9 mouse cellular contexts compared by ENCODE assay signal in the genomic region with DNA sequence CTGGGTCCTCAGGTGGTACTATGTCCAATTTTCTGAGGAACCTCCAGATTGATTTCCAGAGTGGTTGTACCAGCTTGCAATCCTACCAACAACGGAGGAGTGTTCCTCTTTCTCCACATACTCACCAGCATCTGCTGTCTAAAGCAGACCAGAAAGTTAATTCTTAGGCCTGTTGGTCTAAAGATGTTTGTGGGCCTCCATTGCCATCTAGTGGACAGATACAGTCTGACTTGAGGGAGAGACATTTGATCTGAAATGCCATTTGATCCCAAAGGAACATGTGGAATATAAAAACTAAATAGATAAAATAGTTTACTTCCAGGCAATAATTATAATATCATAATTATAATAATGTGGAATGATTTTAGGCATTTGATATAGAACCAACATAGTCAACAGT. TPM values are rescaled to one million over a fixed set of nuclear protein-coding genes. Genes with fewer than 3 reads are reported as not detected.
A peak's percentile ranks its signal among the peaks of the same experiment; 100 is the strongest.
DNase-seq lines count a peak whose midpoint lies in the region; ATAC-seq and TF ChIP-seq lines count a peak whose summit lies in the region.
"Had no signal": no experiment of that assay in that cellular context is flagged by ENCODE, and none has a peak within 500 bp of the region (broad histone marks: within the 10 kb centered on the region; RNA-seq: fewer than 3 reads in every experiment).

No protein-coding gene starts in this region.

- TF ChIP-seq POLR2A in kidney, adult 2 months (IDR thresholded peaks at IDR 0.05; ENCODE audit: low read depth, low read length): no peak

- no peaks in the 10 kb centered on the region for H3K36me3 ChIP-seq in kidney, adult 2 months (ENCODE audit: control insufficient read depth, insufficient read depth, low read length)
- no peaks in the 10 kb centered on the region for H3K36me3 ChIP-seq in kidney, embryonic 14.5 days (ENCODE audit: control insufficient read depth, insufficient read depth, low read length)
- no peaks in the 10 kb centered on the region for H3K36me3 ChIP-seq in midbrain, postnatal 0 days (ENCODE audit: insufficient read depth, low read length)
- H3K36me3 ChIP-seq: lung, embryonic 15.5 days had no signal

- ATAC-seq in kidney, embryonic 14.5 days (ENCODE audit: low FRiP score, low TSS enrichment): no peak
- ATAC-seq in hematopoietic stem cell, adult 5-6 weeks (replicated peaks in 1 of 2; ENCODE audit: insufficient read depth in 1 of 2, low FRiP score in 2 of 2, low TSS enrichment in 1 of 2, low read depth in 1 of 2, poor library complexity in 2 of 2, severe bottlenecking in 2 of 2): peak; percentile 77 to 85; a peak in 2 of 4 replicates
- no peak for ATAC-seq in midbrain, postnatal 0 days (ENCODE audit: low FRiP score)

- TF ChIP-seq CTCF in kidney, adult 2 months (conservative IDR thresholded peaks at IDR 0.05; ENCODE audit: insufficient read depth, insufficient read length, low read depth, low read length): peak; percentile 27; the same call in 1 of the 2 replicates
- TF ChIP-seq CTCF in midbrain, postnatal 0 days (IDR thresholded peaks at IDR 0.05): peak; percentile 93

- H3K9ac ChIP-seq in kidney, embryonic 14.5 days (ENCODE audit: low read depth, low read length): no peak overlapping the region
- no peak overlapping the region for H3K9ac ChIP-seq in midbrain, postnatal 0 days (replicated peaks; ENCODE audit: low read length, poor library complexity, severe bottlenecking)
- H3K9ac ChIP-seq: lung, embryonic 15.5 days had no signal

- no peaks in the 10 kb centered on the region for H3K9me3 ChIP-seq in kidney, embryonic 14.5 days (ENCODE audit: control insufficient read depth, low read length)
- no peaks in the 10 kb centered on the region for H3K9me3 ChIP-seq in midbrain, postnatal 0 days (ENCODE audit: low read length)
- H3K9me3 ChIP-seq: lung, embryonic 15.5 days had no signal

- H3K4me1 ChIP-seq in kidney, adult 2 months (ENCODE audit: control insufficient read depth, insufficient read depth, low read length): no peaks in the 10 kb centered on the region
- H3K4me1 ChIP-seq in kidney, embryonic 14.5 days (ENCODE audit: control insufficient read depth, insufficient read depth, low read length): no peaks in the 10 kb centered on the region
- no peaks in the 10 kb centered on the region for H3K4me1 ChIP-seq in midbrain, postnatal 0 days (ENCODE audit: insufficient read depth, low read length)
- H3K4me1 ChIP-seq: lung, embryonic 15.5 days had no signal

- no peak overlapping the region for H3K4me3 ChIP-seq in kidney, adult 2 months (ENCODE audit: insufficient read depth, low read depth, low read length)
- no peak overlapping the region for H3K4me3 ChIP-seq in kidney, embryonic 14.5 days (ENCODE audit: low read length)
- H3K4me3 ChIP-seq in midbrain, postnatal 0 days (ENCODE audit: low read depth, low read length): no peak overlapping the region
- H3K4me3 ChIP-seq: lung, embryonic 15.5 days had no signal

- H3K27me3 ChIP-seq in kidney, adult 2 months (replicated peaks; ENCODE audit: control insufficient read depth, insufficient read depth, low read length): no peaks in the 10 kb centered on the region
- H3K27me3 ChIP-seq in kidney, embryonic 14.5 days (ENCODE audit: control insufficient read depth, insufficient read depth, low read length): no peaks in the 10 kb centered on the region
- no peaks in the 10 kb centered on the region for H3K27me3 ChIP-seq in midbrain, postnatal 0 days (ENCODE audit: insufficient read depth, low read length)

- no peak overlapping the region for H3K4me2 ChIP-seq in kidney, embryonic 14.5 days (replicated peaks; ENCODE audit: low read depth, low read length)
- no peak overlapping the region for H3K4me2 ChIP-seq in midbrain, postnatal 0 days (ENCODE audit: low read depth, low read length, poor library complexity, severe bottlenecking)
- H3K4me2 ChIP-seq: lung, embryonic 15.5 days had no signal

- 3% methylated on average over 1 of the region's 1 CpGs for WGBS in kidney, adult 2 months
- 14% methylated on average over 1 of the region's 1 CpGs for WGBS in kidney, embryonic 14.5 days
- WGBS in midbrain, postnatal 0 days: 4% methylated on average over 1 of the region's 1 CpGs

- peak; percentile 76 for DNase-seq in kidney, adult 2 months
- peak; percentile 39 for DNase-seq in adrenal gland, adult 8-10 months
- DNase-seq in embryo, embryonic 11.5 days (ENCODE audit: low read depth, low spot score): peak; percentile 56
- DNase-seq in left cerebral cortex, adult 8-10 months (ENCODE audit: low spot score in 2 of 2): peak; percentile 23 to 30
- peak; percentile 88 for DNase-seq in midbrain, postnatal 0 days (ENCODE audit: low spot score)
- DNase-seq in testis, postnatal 14 days (ENCODE audit: low spot score): peak; percentile 12

- H3K27ac ChIP-seq in kidney, adult 2 months (ENCODE audit: insufficient read depth, low read depth, low read length): no peak overlapping the region
- H3K27ac ChIP-seq in kidney, embryonic 14.5 days (ENCODE audit: low read depth, low read length): no peak overlapping the region
- H3K27ac ChIP-seq in midbrain, postnatal 0 days (ENCODE audit: low read depth, low read length): no peak overlapping the region
- H3K27ac ChIP-seq: lung, embryonic 15.5 days had no signal

RNA-seq across cellular contexts. Expression of a gene that starts 18.4 kb away (rescaled TPM):
- 38.1 and 38.7 TPM in 2 replicates for polyA plus RNA-seq in kidney, adult 2 months (2012; rRNA removed)
- 26.2 and 40.4 TPM in 2 replicates for polyA plus RNA-seq in kidney, embryonic 14.5 days (2014; fragmentation: Nextera tagmentation; extraction: Ambion mirVana)
- 10 to 100 TPM; 61.0 to 96.2 (median 73.9) TPM for total RNA-seq in adrenal gland, adult 8-10 months (2022)
- 43.0 and 63.2 TPM in 2 replicates for total RNA-seq in hematopoietic stem cell, adult 5-6 weeks (2017)
- total RNA-seq in left cerebral cortex, adult 8-10 months (2022): 10 to 100 TPM; 56.3 to 71.2 (median 60.3) TPM
- 39.7 and 43.2 TPM in 2 replicates for total RNA-seq in midbrain, postnatal 0 days (2014; rRNA removed)
- 27.3 and 29.1 TPM in 2 replicates for polyA plus RNA-seq in midbrain, postnatal 0 days (2015; fragmentation: Nextera tagmentation; extraction: Ambion mirVana)

RNA-seq across cellular contexts. Expression of a gene that starts 51.5 kb away (rescaled TPM):
- 0.06 and 0.08 TPM in 2 replicates for polyA plus RNA-seq in kidney, adult 2 months (2012; rRNA removed)
- polyA plus RNA-seq in kidney, embryonic 14.5 days (2014; fragmentation: Nextera tagmentation; extraction: Ambion mirVana): 4.8 and 5.4 TPM in 2 replicates
- 1 to 10 TPM; 4.0 to 7.9 (median 4.8) TPM for total RNA-seq in adrenal gland, adult 8-10 months (2022)
- total RNA-seq in hematopoietic stem cell, adult 5-6 weeks (2017): 0.15 TPM in 1 of 2 replicates, not detected in the other
- total RNA-seq in left cerebral cortex, adult 8-10 months (2022): 10 to 100 TPM; 37.6 to 43.3 (median 39.9) TPM
- 28.0 and 40.4 TPM in 2 replicates for total RNA-seq in midbrain, postnatal 0 days (2014; rRNA removed)
- 8.6 and 10.6 TPM in 2 replicates for polyA plus RNA-seq in midbrain, postnatal 0 days (2015; fragmentation: Nextera tagmentation; extraction: Ambion mirVana)

Comparison
In these comparisons a context has a peak if more than half of its experiments do, and no peak if none do; other contexts are left out.
1. DNase-seq: peak in every context shown above with its lines; median percentile 88 in midbrain, postnatal 0 days; 76 in kidney, adult 2 months; 56 in embryo, embryonic 11.5 days; 39 in adrenal gland, adult 8-10 months; 26 in left cerebral cortex, adult 8-10 months; 12 in testis, postnatal 14 days.
2. ATAC-seq: peak in hematopoietic stem cell, adult 5-6 weeks (2 of 2); none in kidney, embryonic 14.5 days (single experiment) and midbrain, postnatal 0 days (single experiment).